Mouse (Mus musculus): ENCODE measurements around the gene Olfr311.
"Not testable (repeated sequence)": the region's sequence is repeated elsewhere in the genome, so short reads cannot be mapped to it uniquely, and the experiment has no call there.

DNA sequence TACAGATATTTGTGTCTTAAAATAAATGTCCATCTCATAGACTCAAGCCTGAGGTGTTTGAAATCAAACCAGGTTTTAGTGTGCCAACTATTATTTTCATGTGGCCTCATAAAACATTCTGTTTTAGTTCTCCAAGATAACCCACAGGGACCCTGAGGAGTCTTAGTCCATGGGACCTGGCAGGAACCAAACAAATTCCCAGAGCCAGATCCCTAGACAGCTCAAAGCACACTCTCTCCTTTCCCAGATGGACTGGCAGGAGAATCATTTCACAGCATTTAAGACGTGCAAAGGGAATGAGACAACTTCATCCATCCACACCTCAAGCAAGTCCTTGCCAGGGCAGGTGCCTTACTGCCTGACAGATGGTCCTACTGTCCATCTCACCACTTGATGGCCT is 24.4 kb upstream of the Olfr311 start, which contains the start of gene Olfr313:
- TF ChIP-seq CTCF, EP300 (IDR thresholded peaks at IDR 0.05; ENCODE audit: low read depth): not testable (repeated sequence)
